18 mouse cellular contexts compared by ENCODE assay signal in genomic region chr7:30048126-30048525, GRCm38 (mm10). TPM values are rescaled to one million over a fixed set of nuclear protein-coding genes. Genes with fewer than 3 reads are reported as not detected.
"Had no signal": no experiment of that assay in that cellular context is flagged by ENCODE, and none has a peak within 500 bp of the region (broad histone marks: within the 10 kb centered on the region; RNA-seq: fewer than 3 reads in every experiment).

No protein-coding gene starts in this region.

- DNase-seq: kidney, adult 18-20 months; kidney, postnatal 14 days; lung, adult 2 months; lung, postnatal 10 days; retina, postnatal 1 day; right cerebral cortex, postnatal 4 days; thymus, postnatal 4 days had no signal

- ATAC-seq: midbrain, embryonic 16.5 days had no signal

- H3K27ac ChIP-seq: kidney, embryonic 15.5 days; left cerebral cortex, adult 2 months; limb, embryonic 10.5 days; liver, embryonic 15.5 days; macrophage; neural tube, embryonic 13.5 days had no signal

- H3K27me3 ChIP-seq: kidney, embryonic 15.5 days; liver, embryonic 15.5 days; megakaryocyte, embryonic 14.5 days; neural tube, embryonic 13.5 days had no signal

- H3K9me3 ChIP-seq: kidney, embryonic 15.5 days; limb, embryonic 10.5 days; liver, embryonic 15.5 days; megakaryocyte, embryonic 14.5 days; neural tube, embryonic 13.5 days had no signal

- H3K4me2 ChIP-seq: kidney, embryonic 15.5 days; liver, embryonic 11.5 days; liver, embryonic 15.5 days; midbrain, embryonic 11.5 days; neural tube, embryonic 13.5 days had no signal

- H3K36me3 ChIP-seq: kidney, embryonic 15.5 days; liver, embryonic 15.5 days had no signal

- H3K9ac ChIP-seq: kidney, embryonic 15.5 days; liver, embryonic 15.5 days; neural tube, embryonic 13.5 days had no signal

- H3K4me3 ChIP-seq: kidney, embryonic 15.5 days; left cerebral cortex, adult 2 months; limb, embryonic 10.5 days; liver, embryonic 15.5 days; megakaryocyte, embryonic 14.5 days; neural tube, embryonic 13.5 days had no signal

RNA-seq across cellular contexts. Expression of gene Gm26920, which starts 42.1 kb away (rescaled TPM):
- polyA plus RNA-seq: liver, embryonic 15.5 days; lung, adult 2 months; macrophage; spleen, adult 2 months had no signal
